Mouse (Mus musculus): ENCODE data around the gene Olfr577. TPM values are rescaled to one million over a fixed set of nuclear protein-coding genes. Genes with fewer than 3 reads are reported as not detected.

Gene Olfr577
- polyA plus RNA-seq (2015; fragmentation: Nextera tagmentation; extraction: Ambion mirVana), result not detected in 2 replicates

- no peak within 1 kb of the TSS for H3K4me2 ChIP-seq (ENCODE audit: low read length)
- H3K36me3 ChIP-seq (ENCODE audit: insufficient read depth, low read length), result no peaks in the 10 kb centered on the region
- H3K9ac ChIP-seq (ENCODE audit: low read depth, low read length), result no peak within 1 kb of the TSS
- H3K27me3 ChIP-seq (ENCODE audit: insufficient read depth, low read length), result no peaks in the 10 kb centered on the region
- no peaks in the 10 kb centered on the region for H3K9me3 ChIP-seq (replicated peaks; ENCODE audit: low read length)
- no peak within 1 kb of the TSS for H3K27ac ChIP-seq
- WGBS, result 84% methylated on average over 2 of the region's 2 CpGs
- ATAC-seq (replicated peaks; ENCODE audit: low FRiP score, low read depth) (no peak), DNase-seq (ENCODE audit: low spot score) (no peak)
- no peaks in the 10 kb centered on the region for H3K4me1 ChIP-seq (replicated peaks; ENCODE audit: insufficient read depth, low read length)
- H3K4me3 ChIP-seq (replicated peaks; ENCODE audit: low read depth, low read length), result no peak within 1 kb of the TSS
- TF ChIP-seq CTCF (IDR thresholded peaks at IDR 0.05; ENCODE audit: low read depth), result no peak
Measured at GRCm38 (mm10) chr7:102975843-102976242, at the start of gene Olfr577. Gene Olfr577, minus strand, starts transcription at chr7:102975943.

- H3K4me3 ChIP-seq (replicated peaks; ENCODE audit: low read depth, low read length), result no peak within 1 kb of the TSS
- H3K27ac ChIP-seq, result no peak within 1 kb of the TSS
- no peaks in the 10 kb centered on the region for H3K36me3 ChIP-seq (ENCODE audit: insufficient read depth, low read length)
- no peaks in the 10 kb centered on the region for H3K9me3 ChIP-seq (replicated peaks; ENCODE audit: low read length)
- no peaks in the 10 kb centered on the region for H3K4me1 ChIP-seq (replicated peaks; ENCODE audit: insufficient read depth, low read length)
- ATAC-seq (replicated peaks; ENCODE audit: low FRiP score, low read depth) (no peak), DNase-seq (ENCODE audit: low spot score) (no peak)
- H3K27me3 ChIP-seq (ENCODE audit: insufficient read depth, low read length), result no peaks in the 10 kb centered on the region
- H3K9ac ChIP-seq (ENCODE audit: low read depth, low read length), result no peak within 1 kb of the TSS
- H3K4me2 ChIP-seq (ENCODE audit: low read length), result no peak within 1 kb of the TSS
- no peak for TF ChIP-seq CTCF (IDR thresholded peaks at IDR 0.05; ENCODE audit: low read depth)
- 61% methylated on average over 3 of the region's 3 CpGs for WGBS
Measured at GRCm38 (mm10) chr7:102989224-102989623, 13.5 kb upstream of the Olfr577 start, which contains the start of gene Olfr578. Gene Olfr578, minus strand, starts transcription at chr7:102989324.

GRCm38 (mm10) chr7:102974399-102974798 lies 1.3 kb downstream of the Olfr577 start:
- Histone ChIP-seq H3K36me3 (ENCODE audit: insufficient read depth, low read length) (no peaks in the 10 kb centered on the region), H3K4me2 (ENCODE audit: low read length) (no peak overlapping the region), H3K9me3 (replicated peaks; ENCODE audit: low read length) (no peaks in the 10 kb centered on the region), H3K9ac (ENCODE audit: low read depth, low read length) (no peak overlapping the region), H3K4me3 (replicated peaks; ENCODE audit: low read depth, low read length) (no peak overlapping the region), H3K27ac (no peak overlapping the region), H3K4me1 (replicated peaks; ENCODE audit: insufficient read depth, low read length) (no peaks in the 10 kb centered on the region), H3K27me3 (ENCODE audit: insufficient read depth, low read length) (no peaks in the 10 kb centered on the region)
- TF ChIP-seq CTCF (IDR thresholded peaks at IDR 0.05; ENCODE audit: low read depth), result no peak
- DNase-seq (ENCODE audit: low spot score), result no peak
- 38% methylated on average over 1 of the region's 1 CpGs for WGBS
- ATAC-seq (replicated peaks; ENCODE audit: low FRiP score, low read depth), result no peak

GRCm38 (mm10) chr7:102962360-102962759 lies 13.4 kb downstream of the Olfr577 start, which contains the start of gene Olfr576:
Gene Olfr576, plus strand, starts transcription at chr7:102962660.
- no peaks in the 10 kb centered on the region for H3K27me3 ChIP-seq (ENCODE audit: insufficient read depth, low read length)
- TF ChIP-seq CTCF (IDR thresholded peaks at IDR 0.05; ENCODE audit: low read depth), result no peak
- DNase-seq (ENCODE audit: low spot score) (no peak), ATAC-seq (replicated peaks; ENCODE audit: low FRiP score, low read depth) (no peak)
- H3K4me2 ChIP-seq (ENCODE audit: low read length), result no peak within 1 kb of the TSS
- WGBS, result 30% methylated on average over 2 of the region's 2 CpGs
- no peaks in the 10 kb centered on the region for H3K36me3 ChIP-seq (ENCODE audit: insufficient read depth, low read length)
- no peak within 1 kb of the TSS for H3K27ac ChIP-seq
- no peak within 1 kb of the TSS for H3K9ac ChIP-seq (ENCODE audit: low read depth, low read length)
- no peaks in the 10 kb centered on the region for H3K4me1 ChIP-seq (replicated peaks; ENCODE audit: insufficient read depth, low read length)
- no peak within 1 kb of the TSS for H3K4me3 ChIP-seq (replicated peaks; ENCODE audit: low read depth, low read length)
- no peaks in the 10 kb centered on the region for H3K9me3 ChIP-seq (replicated peaks; ENCODE audit: low read length)

GRCm38 (mm10) chr7:102958593-102958992 lies 17.1 kb downstream of the Olfr577 start, which contains the start of gene Olfr575:
Gene Olfr575, minus strand, starts transcription at chr7:102958775.
- Histone ChIP-seq H3K36me3 (ENCODE audit: insufficient read depth, low read length) (no peaks in the 10 kb centered on the region), H3K9me3 (replicated peaks; ENCODE audit: low read length) (no peaks in the 10 kb centered on the region), H3K27ac (no peak within 1 kb of the TSS), H3K27me3 (ENCODE audit: insufficient read depth, low read length) (no peaks in the 10 kb centered on the region), H3K9ac (ENCODE audit: low read depth, low read length) (no peak within 1 kb of the TSS), H3K4me3 (replicated peaks; ENCODE audit: low read depth, low read length) (no peak within 1 kb of the TSS), H3K4me1 (replicated peaks; ENCODE audit: insufficient read depth, low read length) (no peaks in the 10 kb centered on the region), H3K4me2 (ENCODE audit: low read length) (no peak within 1 kb of the TSS)
- ATAC-seq (replicated peaks; ENCODE audit: low FRiP score, low read depth) (no peak), DNase-seq (ENCODE audit: low spot score) (no peak)
- 67% methylated on average over 1 of the region's 1 CpGs for WGBS
- no peak for TF ChIP-seq CTCF (IDR thresholded peaks at IDR 0.05; ENCODE audit: low read depth)

- Histone ChIP-seq H3K4me2 (ENCODE audit: low read length) (no peak overlapping the region), H3K9me3 (replicated peaks; ENCODE audit: low read length) (no peaks in the 10 kb centered on the region), H3K36me3 (ENCODE audit: insufficient read depth, low read length) (no peaks in the 10 kb centered on the region), H3K4me3 (replicated peaks; ENCODE audit: low read depth, low read length) (no peak overlapping the region), H3K4me1 (replicated peaks; ENCODE audit: insufficient read depth, low read length) (no peaks in the 10 kb centered on the region), H3K27ac (no peak overlapping the region), H3K27me3 (ENCODE audit: insufficient read depth, low read length) (no peaks in the 10 kb centered on the region), H3K9ac (ENCODE audit: low read depth, low read length) (no peak overlapping the region)
- 67% methylated on average over 3 of the region's 3 CpGs for WGBS
- ATAC-seq (replicated peaks; ENCODE audit: low FRiP score, low read depth) (no peak), DNase-seq (ENCODE audit: low spot score) (no peak)
- no peak for TF ChIP-seq CTCF (IDR thresholded peaks at IDR 0.05; ENCODE audit: low read depth)
Measured at GRCm38 (mm10) chr7:102958137-102958536, 17.6 kb downstream of the Olfr577 start.

- H3K4me2 ChIP-seq (ENCODE audit: low read length), result no peak overlapping the region
- H3K4me3 ChIP-seq (replicated peaks; ENCODE audit: low read depth, low read length), result no peak overlapping the region
- ATAC-seq (replicated peaks; ENCODE audit: low FRiP score, low read depth), result peak; percentile 72
- peak; percentile 27 for DNase-seq (ENCODE audit: low spot score)
- H3K36me3 ChIP-seq (ENCODE audit: insufficient read depth, low read length), result no peaks in the 10 kb centered on the region
- no peaks in the 10 kb centered on the region for H3K9me3 ChIP-seq (replicated peaks; ENCODE audit: low read length)
- H3K27me3 ChIP-seq (ENCODE audit: insufficient read depth, low read length), result no peaks in the 10 kb centered on the region
- H3K27ac ChIP-seq, result no peak overlapping the region
- no peak overlapping the region for H3K9ac ChIP-seq (ENCODE audit: low read depth, low read length)
- WGBS, result 43% methylated on average over 1 of the region's 1 CpGs
- TF ChIP-seq CTCF (IDR thresholded peaks at IDR 0.05; ENCODE audit: low read depth), result no peak
- no peaks in the 10 kb centered on the region for H3K4me1 ChIP-seq (replicated peaks; ENCODE audit: insufficient read depth, low read length)
Measured at GRCm38 (mm10) chr7:102950732-102951131, 25.0 kb downstream of the Olfr577 start.
